Mouse (Mus musculus): Measurements from ENCODE around the gene Mapk6.
"Not testable (repeated sequence)": the region's sequence is repeated elsewhere in the genome, so short reads cannot be mapped to it uniquely, and the experiment has no call there.

Gene Mapk6

GRCm38 (mm10) chr9:75409852-75410378 is at the start of gene Mapk6:
Mapk6 (minus strand) TSS chr9:75410005.
- DNase-seq (ENCODE audit: low read depth) = peak; percentile 97

- no peak for DNase-seq (ENCODE audit: low read depth)
Measured at GRCm38 (mm10) chr9:75455684-75456083, 45.9 kb upstream of the Mapk6 start.

- no peak for DNase-seq (ENCODE audit: low read depth)
Measured at GRCm38 (mm10) chr9:75453994-75454393, 44.2 kb upstream of the Mapk6 start.

GRCm38 (mm10) chr9:75448021-75448420 is 38.2 kb upstream of the Mapk6 start:
- DNase-seq (ENCODE audit: low read depth) = peak; percentile 56

- DNase-seq (ENCODE audit: low read depth) = not testable (repeated sequence)
Measured at GRCm38 (mm10) chr9:75446574-75446973, 36.8 kb upstream of the Mapk6 start.

GRCm38 (mm10) chr9:75444981-75445380 is 35.2 kb upstream of the Mapk6 start:
- no peak for DNase-seq (ENCODE audit: low read depth)

GRCm38 (mm10) chr9:75441691-75442131 is 31.9 kb upstream of the Mapk6 start:
- peak; percentile 25 for DNase-seq (ENCODE audit: low read depth)

GRCm38 (mm10) chr9:75440796-75441666 is 31.2 kb upstream of the Mapk6 start, which contains the start of gene Leo1:
Leo1 (plus strand) TSS chr9:75441524.
- peak; percentile 90 for DNase-seq (ENCODE audit: low read depth)

GRCm38 (mm10) chr9:75437653-75438385 is 28.0 kb upstream of the Mapk6 start:
- DNase-seq (ENCODE audit: low read depth) = peak; percentile 53

- DNase-seq (ENCODE audit: low read depth) = peak; percentile 80
Measured at GRCm38 (mm10) chr9:75435918-75436317, 26.1 kb upstream of the Mapk6 start.

GRCm38 (mm10) chr9:75435291-75435690 is 25.5 kb upstream of the Mapk6 start:
- no peak for DNase-seq (ENCODE audit: low read depth)

GRCm38 (mm10) chr9:75434872-75435271 is 25.1 kb upstream of the Mapk6 start:
- no peak for DNase-seq (ENCODE audit: low read depth)

GRCm38 (mm10) chr9:75434172-75434793 is 24.5 kb upstream of the Mapk6 start:
- DNase-seq (ENCODE audit: low read depth) = peak; percentile 85

- DNase-seq (ENCODE audit: low read depth) = no peak
Measured at GRCm38 (mm10) chr9:75432694-75433093, 22.9 kb upstream of the Mapk6 start.

- peak; percentile 54 for DNase-seq (ENCODE audit: low read depth)
Measured at GRCm38 (mm10) chr9:75430822-75431621, 21.2 kb upstream of the Mapk6 start.

- DNase-seq (ENCODE audit: low read depth) = no peak
Measured at GRCm38 (mm10) chr9:75429657-75430056, 19.9 kb upstream of the Mapk6 start.

GRCm38 (mm10) chr9:75429040-75429439 is 19.2 kb upstream of the Mapk6 start:
- DNase-seq (ENCODE audit: low read depth) = no peak

GRCm38 (mm10) chr9:75428274-75428600 is 18.4 kb upstream of the Mapk6 start:
- DNase-seq (ENCODE audit: low read depth) = no peak

GRCm38 (mm10) chr9:75427366-75428273 is 17.8 kb upstream of the Mapk6 start:
- no peak for DNase-seq (ENCODE audit: low read depth)

GRCm38 (mm10) chr9:75425796-75426391 is 16.1 kb upstream of the Mapk6 start:
- no peak for DNase-seq (ENCODE audit: low read depth)

Data from NIH3T3 (cell line).